Mouse (Mus musculus): ENCODE results near the gene Slc39a13. TPM values are rescaled to one million over a fixed set of nuclear protein-coding genes. Genes with fewer than 3 reads are reported as not detected.
"Not testable (repeated sequence)": the region's sequence is repeated elsewhere in the genome, so short reads cannot be mapped to it uniquely, and the experiment has no call there.

Slc39a13 gene
- total RNA-seq, 4 experiments from 2014 or later = 19.0 to 26.0 (median 23.6) TPM

DNA sequence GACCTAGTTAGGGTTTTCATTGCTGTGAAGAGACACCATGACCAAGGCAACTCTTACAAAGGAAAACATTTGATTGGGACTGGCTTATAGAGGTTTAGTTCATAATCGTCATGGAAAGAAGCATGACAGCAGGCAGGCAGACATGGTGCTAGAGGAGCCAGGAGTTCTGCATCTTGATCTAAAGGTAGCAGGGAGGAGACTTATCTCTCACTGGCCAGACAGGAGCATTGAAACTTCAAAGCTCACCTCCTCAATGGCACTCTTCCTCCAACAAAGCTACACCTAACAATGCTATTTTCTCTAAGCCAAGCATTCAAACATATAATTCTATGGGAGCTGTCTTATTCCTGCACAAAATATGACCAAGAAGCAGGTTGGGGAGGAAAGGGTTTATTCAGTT is 43.7 kb downstream of the Slc39a13 start:
- DNase-seq (ENCODE audit: low spot score) = no peak

- no peak for DNase-seq (ENCODE audit: low spot score)
Measured at GRCm38 (mm10) chr2:91025081-91025516, 45.1 kb downstream of the Slc39a13 start.

GRCm38 (mm10) chr2:91023956-91024355 is 46.3 kb downstream of the Slc39a13 start:
- no peak for DNase-seq (ENCODE audit: low spot score)

DNA sequence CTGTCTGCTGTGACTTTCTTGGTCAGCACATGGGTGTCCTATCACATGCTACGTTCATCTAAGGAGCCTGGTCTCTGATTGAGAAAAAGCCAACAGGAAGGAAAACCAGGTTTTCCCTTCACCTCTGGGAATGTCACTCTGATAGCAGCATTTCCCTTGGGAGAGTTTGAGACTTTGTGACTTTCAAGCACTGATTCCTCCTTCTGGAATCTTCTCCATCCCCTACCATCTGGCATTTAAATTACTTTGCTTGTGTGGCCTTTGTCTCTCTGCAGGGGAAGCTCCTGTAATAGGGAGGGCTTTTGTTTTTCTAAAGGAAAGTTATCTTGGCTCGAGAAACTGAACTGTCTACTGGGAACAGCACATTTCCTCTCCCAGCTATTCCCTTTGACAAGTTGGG is 47.1 kb downstream of the Slc39a13 start:
- DNase-seq (ENCODE audit: low spot score) = peak; percentile 83

DNA sequence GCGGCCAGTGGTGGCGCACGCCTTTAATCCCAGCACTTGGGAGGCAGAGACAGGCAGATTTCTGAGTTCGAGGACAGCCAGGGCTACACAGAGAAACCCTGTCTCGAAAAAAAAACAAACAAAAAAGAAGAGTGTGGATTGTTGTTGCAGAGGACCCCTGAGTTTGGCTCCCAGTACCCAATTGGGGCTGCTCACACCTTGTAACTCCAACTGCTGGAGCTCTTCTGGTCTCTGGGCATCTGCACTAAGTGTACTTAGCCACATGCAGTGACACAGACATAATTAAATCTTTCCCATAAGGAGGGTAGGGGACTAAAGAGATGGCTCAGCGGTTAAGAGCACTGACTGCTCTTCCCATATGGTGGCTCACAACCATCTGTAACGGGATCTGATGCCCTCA is 48.0 kb downstream of the Slc39a13 start:
- not testable (repeated sequence) for DNase-seq (ENCODE audit: low spot score)

- no peak for DNase-seq (ENCODE audit: low spot score)
Measured at GRCm38 (mm10) chr2:91019911-91020310, 50.3 kb downstream of the Slc39a13 start.

GRCm38 (mm10) chr2:91018061-91018788 is 52.0 kb downstream of the Slc39a13 start:
- peak; percentile 44 for DNase-seq (ENCODE audit: low spot score)

DNA sequence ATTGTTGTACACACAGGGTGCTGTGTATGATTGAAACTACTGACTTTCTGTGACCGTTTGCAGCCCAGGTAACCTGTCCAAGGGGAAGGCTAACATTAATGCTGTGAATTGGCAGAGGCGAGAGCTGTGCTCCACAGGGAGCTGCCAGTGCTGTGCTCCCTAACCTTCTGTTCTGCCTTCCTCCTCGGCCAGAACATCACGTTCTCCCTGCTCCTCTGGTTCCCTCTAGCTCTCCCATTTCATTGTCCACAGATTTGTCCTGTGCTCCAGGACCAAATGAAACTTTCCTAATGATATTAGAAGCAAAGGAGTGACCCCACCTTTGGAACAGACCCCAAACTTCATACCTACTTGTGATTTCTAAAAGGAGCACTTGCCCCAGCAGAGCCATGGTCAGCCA is 54.8 kb downstream of the Slc39a13 start:
- peak; percentile 14 for DNase-seq (ENCODE audit: low spot score)

- DNase-seq (ENCODE audit: low spot score) = no peak
Measured at GRCm38 (mm10) chr2:91013881-91014280, 56.3 kb downstream of the Slc39a13 start.

Other genes starting within 250 kb of the Slc39a13 start
- gene Mtch2, start 223.3 kb downstream of the Slc39a13 start, total RNA-seq (2022) = 100 to 1,000 TPM; 165 to 183 (median 182) TPM
- 1 to 10 TPM; 2.6 to 4.9 (median 3.5) TPM for gene C1qtnf4, start 184.6 kb downstream of the Slc39a13 start, total RNA-seq (2022)
- 10 to 100 TPM; 21.7 to 28.3 (median 24.5) TPM for gene Kbtbd4, start 165.7 kb downstream of the Slc39a13 start, total RNA-seq (2022)
- 1,000 to 10,000 TPM in 1 of 4 experiments, 100 to 1,000 TPM in 3; 876 to 1,074 (median 969) TPM for gene Ndufs3, start 165.6 kb downstream of the Slc39a13 start, total RNA-seq (2022)
- 10 to 100 TPM; 68.9 to 76.7 (median 74.4) TPM for gene Celf1, start 130.0 kb downstream of the Slc39a13 start, total RNA-seq (2022)
- 10 to 100 TPM; 15.4 to 19.4 (median 16.4) TPM for gene Rapsn, start 34.8 kb downstream of the Slc39a13 start, total RNA-seq (2022)
- gene Psmc3, start 16.4 kb downstream of the Slc39a13 start, total RNA-seq (2022) = 100 to 1,000 TPM; 192 to 274 (median 220) TPM
- gene Spi1, start 12.0 kb upstream of the Slc39a13 start, total RNA-seq (2022) = 1 to 10 TPM; 2.8 to 6.1 (median 3.2) TPM
- gene Mybpc3, start 47.7 kb upstream of the Slc39a13 start, total RNA-seq (2022) = 1,000 to 10,000 TPM; 1,514 to 2,177 (median 1,722) TPM
- 1 to 10 TPM; 4.9 to 6.9 (median 6.1) TPM for gene Madd, start 113.4 kb upstream of the Slc39a13 start, total RNA-seq (2022)
- 10 to 100 TPM; 15.6 to 31.0 (median 22.5) TPM for gene Nr1h3, start 132.4 kb upstream of the Slc39a13 start, total RNA-seq (2022)
- 10 to 100 TPM; 14.3 to 17.5 (median 16.7) TPM for gene Acp2, start 132.5 kb upstream of the Slc39a13 start, total RNA-seq (2022)
- 1 to 10 TPM; 1.7 to 4.2 (median 3.3) TPM for gene Ddb2, start 166.6 kb upstream of the Slc39a13 start, total RNA-seq (2022)
- gene Pacsin3, start 185.5 kb upstream of the Slc39a13 start, total RNA-seq (2022) = 100 to 1,000 TPM; 168 to 198 (median 178) TPM
- gene Arfgap2, start 194.6 kb upstream of the Slc39a13 start, total RNA-seq (2022) = 10 to 100 TPM; 53.7 to 61.8 (median 55.7) TPM